Mouse (Mus musculus) kidney, postnatal 0 days (tissue): ENCODE results near the gene Sept4. TPM values are rescaled to one million over a fixed set of nuclear protein-coding genes. Genes with fewer than 3 reads are reported as not detected.
A peak's percentile ranks its signal among the peaks of the same experiment; 100 is the strongest.

Experiments used
- ATAC-seq: fragments of 200-750 bp; cut with Nextera tagmentation; replicated peaks from 2 replicates; pipeline ENCODE4 v1.8.0; 2017; ENCODE audit warnings: low read depth, moderate number of reproducible peaks, moderate TSS enrichment, moderate library complexity; ENCODE audit not compliant: low FRiP score
- DNase-seq: peaks from one replicate; pipeline ENCODE4 v3.0.0-alpha.2; 2016; ENCODE audit warnings: low spot score
- H3K27ac ChIP-seq: fragments of 300-500 bp; sonication (generic); 2 replicates; pipeline ENCODE4 v1.5.1; 2014; ENCODE audit warnings: mild to moderate bottlenecking
- H3K27me3 ChIP-seq: fragments of 300-500 bp; sonication (generic); 2 replicates; pipeline ENCODE4 v1.6.1; 2014; ENCODE audit warnings: low read length, mixed read lengths; ENCODE audit not compliant: insufficient read depth
- H3K36me3 ChIP-seq: fragments of 300-500 bp; sonication (generic); 2 replicates; pipeline ENCODE4 v1.6.1; 2014; ENCODE audit warnings: low read length, mixed read lengths; ENCODE audit not compliant: insufficient read depth
- H3K4me1 ChIP-seq: fragments of 300-500 bp; sonication (generic); replicated peaks from 2 replicates; pipeline ENCODE4 v1.6.1; 2014; ENCODE audit warnings: antibody characterized with exemption, low read length, mixed read lengths; ENCODE audit not compliant: insufficient read depth
- H3K4me2 ChIP-seq: fragments of 300-500 bp; sonication (generic); 2 replicates; pipeline ENCODE4 v1.6.1; 2014; ENCODE audit warnings: mild to moderate bottlenecking, low read length, moderate library complexity, mixed read lengths
- H3K4me3 ChIP-seq: fragments of 300-500 bp; sonication (generic); replicated peaks from 2 replicates; pipeline ENCODE4 v1.5.1; 2014; ENCODE audit warnings: low read depth, low read length
- H3K9ac ChIP-seq: fragments of 300-500 bp; sonication (generic); 2 replicates; pipeline ENCODE4 v1.6.1; 2014; ENCODE audit warnings: low read depth, low read length
- H3K9me3 ChIP-seq: fragments of 300-500 bp; sonication (generic); replicated peaks from 2 replicates; pipeline ENCODE4 v1.6.1; 2016; ENCODE audit warnings: low read length, inconsistent platforms, mixed read lengths
- CTCF ChIP-seq: IDR thresholded peaks from 2 replicates; pipeline ENCODE4 v1.5.1; 2016; ENCODE audit warnings: antibody characterized with exemption, low read depth, mild to moderate bottlenecking, moderate library complexity
- WGBS: fragments of 180-500 bp; shearing (Covaris S2); extraction: QIAGEN DNeasy Blood & Tissue Kit; methylation state at CpG from one replicate; pipeline ENCODE4 v1.1.7; 2014; 5-methylcytosine and 5-hydroxymethylcytosine counted together
- polyA plus RNA-seq: library from polyadenylated mRNA; unstranded; fragments of >200 nt; fragmentation: Nextera tagmentation; extraction: Ambion mirVana; gene quantifications from 2 replicates; pipeline ENCODE4 v1.2.1, GENCODE M21; 2015

Sept4 gene
- polyA plus RNA-seq, 1 experiment from 2014 or later: 146 TPM

- DNase-seq: peak; percentile 49
- WGBS: 2% methylated on average over 25 of the region's 25 CpGs
- Histone ChIP-seq H3K4me3 (peak overlapping the region; percentile 68), H3K27ac (peak overlapping the region; percentile 94), H3K36me3 (0 out of 2 replicates have a peak, but pooled peaks cover 7% of the 10 kb centered on the region), H3K9me3 (no peaks in the 10 kb centered on the region), H3K9ac (peak overlapping the region; percentile 82), H3K27me3 (no peaks in the 10 kb centered on the region), H3K4me2 (peak overlapping the region; percentile 76), H3K4me1 (peaks cover 14% of the 10 kb centered on the region; the same call in 1 of the 2 replicates)
- TF ChIP-seq CTCF: no peak
- ATAC-seq: no peak
Observed at GRCm38 (mm10) chr11:87590841-87591525, 22.3 kb downstream of the Sept4 start.

GRCm38 (mm10) chr11:87591526-87592353 is 23.0 kb downstream of the Sept4 start, which contains the start of gene Mtmr4:
Gene Mtmr4 (plus strand): TSS chr11:87592162.
- Histone ChIP-seq H3K9ac (peak within 1 kb of the TSS; percentile 82), H3K27me3 (no peaks in the 10 kb centered on the region), H3K4me2 (peak within 1 kb of the TSS; percentile 76), H3K27ac (peak within 1 kb of the TSS; percentile 94), H3K4me1 (peaks cover 21% of the 10 kb centered on the region; the same call in 1 of the 2 replicates), H3K9me3 (no peaks in the 10 kb centered on the region), H3K36me3 (0 out of 2 replicates have a peak, but pooled peaks cover 7% of the 10 kb centered on the region), H3K4me3 (peak within 1 kb of the TSS; percentile 68)
- ATAC-seq (peak; percentile 98), DNase-seq (peak; percentile 100)
- under 1% methylated on average over 61 of the region's 61 CpGs for WGBS
- no peak for TF ChIP-seq CTCF

DNA sequence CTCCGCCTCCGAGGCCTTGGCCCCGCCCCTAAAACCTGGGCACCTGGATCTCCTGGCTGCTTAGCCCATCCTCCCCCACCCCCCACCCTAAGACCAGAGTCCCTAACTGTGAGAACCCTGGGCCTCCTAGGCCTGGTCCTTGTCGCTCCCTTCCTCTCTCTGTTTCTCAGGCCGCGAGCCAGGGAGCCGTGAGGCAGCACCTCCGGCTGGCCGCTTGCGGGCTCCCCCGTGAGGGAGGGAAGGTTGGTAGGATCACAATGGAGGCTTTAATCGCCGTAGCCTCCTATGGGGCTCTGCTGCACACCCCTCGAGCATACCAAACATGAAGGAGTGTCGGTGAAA is 23.6 kb downstream of the Sept4 start:
- peak; percentile 32; the same call in 1 of the 2 replicates for TF ChIP-seq CTCF
- H3K4me2 ChIP-seq: peak overlapping the region; percentile 57
- H3K36me3 ChIP-seq: 0 out of 2 replicates have a peak, but pooled peaks cover 12% of the 10 kb centered on the region
- ATAC-seq: no peak
- 2% methylated on average over 10 of the region's 15 CpGs for WGBS
- no peaks in the 10 kb centered on the region for H3K27me3 ChIP-seq
- no peaks in the 10 kb centered on the region for H3K9me3 ChIP-seq
- H3K4me3 ChIP-seq: peak overlapping the region; percentile 45
- DNase-seq: no peak
- peak overlapping the region; percentile 66 for H3K9ac ChIP-seq
- H3K4me1 ChIP-seq: peaks cover 25% of the 10 kb centered on the region; the same call in 1 of the 2 replicates
- H3K27ac ChIP-seq: peak overlapping the region; percentile 94

- DNase-seq (no peak), ATAC-seq (no peak)
- Histone ChIP-seq H3K27me3 (no peaks in the 10 kb centered on the region), H3K9ac (peak overlapping the region; percentile 66), H3K4me3 (peak overlapping the region; percentile 45), H3K4me1 (peaks cover 25% of the 10 kb centered on the region; the same call in 1 of the 2 replicates), H3K4me2 (peak overlapping the region; percentile 57), H3K27ac (peak overlapping the region; percentile 94), H3K9me3 (no peaks in the 10 kb centered on the region), H3K36me3 (peaks cover 15% of the 10 kb centered on the region; the same call in 1 of the 2 replicates)
- WGBS: 30% methylated on average over 13 of the region's 13 CpGs
- TF ChIP-seq CTCF: no peak
Observed at GRCm38 (mm10) chr11:87592713-87593598, 24.3 kb downstream of the Sept4 start.

DNA sequence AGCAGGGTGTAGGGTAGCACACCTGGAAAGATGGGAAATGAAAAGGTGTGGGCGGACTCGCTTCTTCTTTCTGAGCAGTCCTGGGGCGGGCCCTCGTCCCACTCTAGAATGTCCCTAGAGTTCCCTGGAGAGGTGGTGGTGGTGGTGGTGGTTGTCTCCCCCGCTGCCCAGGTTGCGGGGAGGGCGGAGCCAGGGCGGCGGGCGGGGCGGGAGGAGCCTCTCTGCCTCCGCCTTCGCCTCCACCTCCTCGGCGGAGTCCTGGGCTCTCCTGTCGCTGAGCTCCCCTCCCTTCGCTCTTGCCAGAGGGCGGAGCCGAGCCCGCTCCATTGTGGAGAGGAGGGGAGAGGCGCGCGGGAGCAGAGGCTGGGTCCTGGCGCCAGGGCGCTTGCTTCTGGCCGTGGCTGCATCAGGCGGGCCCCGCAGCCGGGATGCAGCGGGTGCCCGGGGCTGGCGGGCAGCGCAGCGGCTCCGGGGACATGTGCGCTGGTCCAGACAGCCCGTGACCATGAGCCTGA is 26.7 kb downstream of the Sept4 start:
- H3K4me1 ChIP-seq: peaks cover 22% of the 10 kb centered on the region; the same call in 1 of the 2 replicates
- H3K27ac ChIP-seq: peak overlapping the region; percentile 75
- under 1% methylated on average over 30 of the region's 37 CpGs for WGBS
- H3K36me3 ChIP-seq: peaks cover 37% of the 10 kb centered on the region
- peak overlapping the region; percentile 69 for H3K4me3 ChIP-seq
- ATAC-seq (peak; percentile 15; the same call in 1 of the 2 replicates), DNase-seq (peak; percentile 96)
- H3K4me2 ChIP-seq: peak overlapping the region; percentile 97
- TF ChIP-seq CTCF: peak; percentile 32; the same call in 1 of the 2 replicates
- peak overlapping the region; percentile 72 for H3K9ac ChIP-seq
- no peaks in the 10 kb centered on the region for H3K9me3 ChIP-seq
- H3K27me3 ChIP-seq: no peaks in the 10 kb centered on the region
